Mouse (Mus musculus): Measurements from ENCODE around the gene Trim63. TPM values are rescaled to one million over a fixed set of nuclear protein-coding genes. Genes with fewer than 3 reads are reported as not detected.
"Not testable (repeated sequence)": the region's sequence is repeated elsewhere in the genome, so short reads cannot be mapped to it uniquely, and the experiment has no call there.

Gene Trim63
- polyA plus RNA-seq, 1 experiment: not detected

- Histone ChIP-seq H3K4me1 (ENCODE audit: control insufficient read depth, insufficient read depth, low read length) (peaks cover 3% of the 10 kb centered on the region; the same call in 1 of the 2 replicates), H3K4me3 (ENCODE audit: insufficient read depth, low read depth, low read length) (no peak overlapping the region), H3K27ac (ENCODE audit: insufficient read depth, low read depth, low read length) (no peak overlapping the region)
- whole genome bisulfite sequencing: 65% methylated on average over 3 of the region's 3 CpGs
- TF ChIP-seq POLR2A (IDR thresholded peaks at IDR 0.05; ENCODE audit: insufficient read depth, low read depth, low read length) (no peak), CTCF (IDR thresholded peaks at IDR 0.05; ENCODE audit: insufficient read depth, low read depth, low read length) (no peak)
These were observed 6.6 kb downstream of the Trim63 start for GRCm38 (mm10) chr4:134321524-134321923.

- no peak for TF ChIP-seq POLR2A (IDR thresholded peaks at IDR 0.05; ENCODE audit: insufficient read depth, low read depth, low read length)
- Histone ChIP-seq H3K4me3 (ENCODE audit: insufficient read depth, low read depth, low read length) (no peak overlapping the region), H3K27ac (ENCODE audit: insufficient read depth, low read depth, low read length) (no peak overlapping the region), H3K4me1 (ENCODE audit: control insufficient read depth, insufficient read depth, low read length) (peaks cover 6% of the 10 kb centered on the region; the same call in 1 of the 2 replicates)
- WGBS: 74% methylated on average over 5 of the region's 5 CpGs
These were observed 9.7 kb downstream of the Trim63 start for GRCm38 (mm10) chr4:134324655-134325054.

GRCm38 (mm10) chr4:134326859-134327530 is 12.1 kb downstream of the Trim63 start:
- Histone ChIP-seq H3K4me1 (ENCODE audit: control insufficient read depth, insufficient read depth, low read length) (0 out of 2 replicates have a peak, but pooled peaks cover 4% of the 10 kb centered on the region), H3K27ac (ENCODE audit: insufficient read depth, low read depth, low read length) (no peak overlapping the region), H3K4me3 (ENCODE audit: insufficient read depth, low read depth, low read length) (no peak overlapping the region)
- WGBS: 73% methylated on average over 5 of the region's 5 CpGs
- TF ChIP-seq CTCF (IDR thresholded peaks at IDR 0.05; ENCODE audit: insufficient read depth, low read depth, low read length) (no peak), POLR2A (IDR thresholded peaks at IDR 0.05; ENCODE audit: insufficient read depth, low read depth, low read length) (no peak)

GRCm38 (mm10) chr4:134328151-134328550 is 13.2 kb downstream of the Trim63 start:
- no peak for TF ChIP-seq CTCF (IDR thresholded peaks at IDR 0.05; ENCODE audit: insufficient read depth, low read depth, low read length)
- no peak for TF ChIP-seq POLR2A (IDR thresholded peaks at IDR 0.05; ENCODE audit: insufficient read depth, low read depth, low read length)
- H3K4me3 ChIP-seq (ENCODE audit: insufficient read depth, low read depth, low read length): no peak overlapping the region
- H3K27ac ChIP-seq (ENCODE audit: insufficient read depth, low read depth, low read length): no peak overlapping the region
- H3K4me1 ChIP-seq (ENCODE audit: control insufficient read depth, insufficient read depth, low read length): 0 out of 2 replicates have a peak, but pooled peaks cover 4% of the 10 kb centered on the region
- WGBS: 57% methylated on average over 8 of the region's 8 CpGs

- Histone ChIP-seq H3K27ac (ENCODE audit: insufficient read depth, low read depth, low read length) (no peak overlapping the region), H3K4me3 (ENCODE audit: insufficient read depth, low read depth, low read length) (no peak overlapping the region), H3K4me1 (ENCODE audit: control insufficient read depth, insufficient read depth, low read length) (0 out of 2 replicates have a peak, but pooled peaks cover 4% of the 10 kb centered on the region)
- WGBS: 83% methylated on average over 8 of the region's 8 CpGs
- TF ChIP-seq POLR2A (IDR thresholded peaks at IDR 0.05; ENCODE audit: insufficient read depth, low read depth, low read length) (no peak), CTCF (IDR thresholded peaks at IDR 0.05; ENCODE audit: insufficient read depth, low read depth, low read length) (no peak)
These were observed 13.9 kb downstream of the Trim63 start for GRCm38 (mm10) chr4:134328832-134329231.

GRCm38 (mm10) chr4:134330281-134330680 is 15.4 kb downstream of the Trim63 start:
- Histone ChIP-seq H3K4me3 (ENCODE audit: insufficient read depth, low read depth, low read length) (no peak overlapping the region), H3K27ac (ENCODE audit: insufficient read depth, low read depth, low read length) (no peak overlapping the region), H3K4me1 (ENCODE audit: control insufficient read depth, insufficient read depth, low read length) (0 out of 2 replicates have a peak, but pooled peaks cover 4% of the 10 kb centered on the region)
- 69% methylated on average over 5 of the region's 5 CpGs for WGBS
- no peak for TF ChIP-seq CTCF (IDR thresholded peaks at IDR 0.05; ENCODE audit: insufficient read depth, low read depth, low read length)
- TF ChIP-seq POLR2A (IDR thresholded peaks at IDR 0.05; ENCODE audit: insufficient read depth, low read depth, low read length): no peak

- H3K4me1 ChIP-seq (ENCODE audit: control insufficient read depth, insufficient read depth, low read length): peaks cover 13% of the 10 kb centered on the region
- H3K27ac ChIP-seq (ENCODE audit: insufficient read depth, low read depth, low read length); H3K4me3 ChIP-seq (ENCODE audit: insufficient read depth, low read depth, low read length): not testable (repeated sequence)
- 32% methylated on average over 6 of the region's 6 CpGs for WGBS
These were observed 26.3 kb downstream of the Trim63 start for GRCm38 (mm10) chr4:134341231-134341630.

GRCm38 (mm10) chr4:134342213-134342779 is 27.4 kb downstream of the Trim63 start:
- Histone ChIP-seq H3K4me1 (ENCODE audit: control insufficient read depth, insufficient read depth, low read length) (peaks cover 13% of the 10 kb centered on the region), H3K4me3 (ENCODE audit: insufficient read depth, low read depth, low read length) (no peak overlapping the region), H3K27ac (ENCODE audit: insufficient read depth, low read depth, low read length) (no peak overlapping the region)
- TF ChIP-seq CTCF (IDR thresholded peaks at IDR 0.05; ENCODE audit: insufficient read depth, low read depth, low read length): no peak
- TF ChIP-seq POLR2A (IDR thresholded peaks at IDR 0.05; ENCODE audit: insufficient read depth, low read depth, low read length): no peak
- 54% methylated on average over 11 of the region's 11 CpGs for WGBS

GRCm38 (mm10) chr4:134343071-134344031 is 28.4 kb downstream of the Trim63 start, which contains the start of gene Slc30a2:
Gene Slc30a2 (plus strand): TSS chr4:134343181.
- Histone ChIP-seq H3K27ac (ENCODE audit: insufficient read depth, low read depth, low read length) (no peak within 1 kb of the TSS), H3K4me3 (ENCODE audit: insufficient read depth, low read depth, low read length) (no peak within 1 kb of the TSS), H3K4me1 (ENCODE audit: control insufficient read depth, insufficient read depth, low read length) (peaks cover 13% of the 10 kb centered on the region)
- WGBS: 5% methylated on average over 61 of the region's 61 CpGs
- TF ChIP-seq CTCF (IDR thresholded peaks at IDR 0.05; ENCODE audit: insufficient read depth, low read depth, low read length): no peak
- no peak for TF ChIP-seq POLR2A (IDR thresholded peaks at IDR 0.05; ENCODE audit: insufficient read depth, low read depth, low read length)

All from olfactory bulb, adult 2 months (tissue).